Mouse (Mus musculus) forebrain, embryonic 11.5 days (tissue): Measurements from ENCODE around the gene Usp24. TPM values are rescaled to one million over a fixed set of nuclear protein-coding genes. Genes with fewer than 3 reads are reported as not detected.

Source experiments
- ATAC-seq: fragments of 200-750 bp; cut with Nextera tagmentation; replicated peaks from 2 replicates; pipeline ENCODE4 v1.8.0; 2017; ENCODE audit warnings: moderate TSS enrichment; ENCODE audit not compliant: low FRiP score
- DNase-seq: peaks from one replicate; pipeline ENCODE4 v3.0.0-alpha.2; 2017; ENCODE audit warnings: low spot score
- H3K27ac ChIP-seq: fragments of 300-500 bp; sonication (generic); 2 replicates; pipeline ENCODE4 v1.5.1; 2014; ENCODE audit warnings: low read depth, low read length
- H3K27me3 ChIP-seq: fragments of 300-500 bp; sonication (generic); 2 replicates; pipeline ENCODE4 v1.6.1; 2014; ENCODE audit warnings: mild to moderate bottlenecking, low read length, mixed read lengths; ENCODE audit not compliant: control insufficient read depth, insufficient read depth
- H3K36me3 ChIP-seq: fragments of 300-500 bp; sonication (generic); 2 replicates; pipeline ENCODE4 v1.6.1; 2014; ENCODE audit warnings: mild to moderate bottlenecking, low read length, moderate library complexity, mixed read lengths; ENCODE audit not compliant: control insufficient read depth, insufficient read depth
- H3K4me1 ChIP-seq: fragments of 300-500 bp; sonication (generic); replicated peaks from 2 replicates; pipeline ENCODE4 v1.6.1; 2014; ENCODE audit warnings: low read length, mixed read lengths; ENCODE audit not compliant: control insufficient read depth, insufficient read depth
- H3K4me2 ChIP-seq: fragments of 300-500 bp; sonication (generic); 2 replicates; pipeline ENCODE4 v1.6.1; 2014; ENCODE audit warnings: low read depth, mild to moderate bottlenecking, low read length, moderate library complexity, mixed read lengths; ENCODE audit not compliant: severe bottlenecking
- H3K4me3 ChIP-seq: fragments of 300-500 bp; sonication (generic); 2 replicates; pipeline ENCODE4 v1.5.1; 2014; ENCODE audit warnings: low read depth, low read length
- H3K9ac ChIP-seq: fragments of 300-500 bp; sonication (generic); 2 replicates; pipeline ENCODE4 v1.6.1; 2014; ENCODE audit warnings: low read length
- H3K9me3 ChIP-seq: fragments of 300-500 bp; sonication (generic); 2 replicates; pipeline ENCODE4 v1.6.1; 2016; ENCODE audit warnings: low read length, mixed read lengths; ENCODE audit not compliant: control insufficient read depth
- WGBS: fragments of 180-500 bp; shearing (Covaris S2); extraction: QIAGEN DNeasy Blood & Tissue Kit; methylation state at CpG from one replicate; pipeline ENCODE4 v1.1.7; 2014; 5-methylcytosine and 5-hydroxymethylcytosine counted together
- polyA plus RNA-seq: library from polyadenylated mRNA; unstranded; fragments of >200 nt; fragmentation: Nextera tagmentation; extraction: Ambion mirVana; gene quantifications from 2 replicates; pipeline ENCODE4 v1.2.1, GENCODE M21; 2014

Gene Usp24
- polyA plus RNA-seq, 1 experiment from 2014 or later: 12.8 TPM

GRCm38 (mm10) chr4:106375857-106376256 lies 59.8 kb downstream of the Usp24 start:
- peaks cover 3% of the 10 kb centered on the region; the same call in 1 of the 2 replicates for H3K36me3 ChIP-seq
- no peak overlapping the region for H3K4me2 ChIP-seq
- H3K9ac ChIP-seq: no peak overlapping the region
- H3K4me3 ChIP-seq: no peak overlapping the region
- H3K27ac ChIP-seq: no peak overlapping the region
- WGBS: 43% methylated on average over 1 of the region's 1 CpGs
- DNase-seq (peak; percentile 88), ATAC-seq (no peak)
- no peaks in the 10 kb centered on the region for H3K9me3 ChIP-seq
- no peaks in the 10 kb centered on the region for H3K4me1 ChIP-seq
- no peaks in the 10 kb centered on the region for H3K27me3 ChIP-seq

GRCm38 (mm10) chr4:106378839-106379572 lies 63.0 kb downstream of the Usp24 start:
- H3K27me3 ChIP-seq: no peaks in the 10 kb centered on the region
- peaks cover 5% of the 10 kb centered on the region; the same call in 1 of the 2 replicates for H3K36me3 ChIP-seq
- H3K4me1 ChIP-seq: no peaks in the 10 kb centered on the region
- no peaks in the 10 kb centered on the region for H3K9me3 ChIP-seq
- no peak overlapping the region for H3K4me2 ChIP-seq
- H3K9ac ChIP-seq: no peak overlapping the region
- no peak overlapping the region for H3K27ac ChIP-seq
- no peak for DNase-seq
- no peak overlapping the region for H3K4me3 ChIP-seq
- WGBS: 83% methylated on average over 14 of the region's 14 CpGs
- no peak for ATAC-seq

GRCm38 (mm10) chr4:106381131-106381530 lies 65.1 kb downstream of the Usp24 start:
- Histone ChIP-seq H3K36me3 (peaks cover 10% of the 10 kb centered on the region; the same call in 1 of the 2 replicates), H3K27me3 (no peaks in the 10 kb centered on the region), H3K9me3 (no peaks in the 10 kb centered on the region), H3K4me3 (no peak overlapping the region), H3K27ac (no peak overlapping the region), H3K9ac (no peak overlapping the region), H3K4me2 (no peak overlapping the region), H3K4me1 (no peaks in the 10 kb centered on the region)
- 86% methylated on average over 5 of the region's 5 CpGs for WGBS
- no peak for DNase-seq
- ATAC-seq: no peak

DNA sequence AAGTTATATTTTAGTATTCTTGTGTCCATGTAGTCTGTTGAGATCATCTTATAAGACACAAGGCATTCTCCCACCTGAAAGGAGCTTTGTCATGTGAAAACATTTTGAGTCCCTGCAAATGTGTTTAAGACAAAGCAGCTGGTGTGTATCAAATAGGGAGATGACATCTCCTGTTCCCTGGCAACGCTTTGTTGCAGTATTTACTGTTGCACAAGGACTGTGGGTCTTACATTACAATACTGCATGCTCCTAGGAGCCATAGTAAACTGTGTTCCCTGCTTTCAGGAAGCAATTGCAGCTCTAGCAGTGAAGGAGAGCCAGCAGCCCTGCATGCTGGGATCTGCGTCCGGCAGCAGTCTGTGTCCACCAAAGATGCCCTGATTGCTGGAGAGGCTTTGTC lies 73.9 kb downstream of the Usp24 start:
- Histone ChIP-seq H3K27ac (no peak overlapping the region), H3K27me3 (no peaks in the 10 kb centered on the region), H3K4me2 (no peak overlapping the region), H3K4me1 (no peaks in the 10 kb centered on the region), H3K36me3 (peaks cover 17% of the 10 kb centered on the region), H3K9me3 (no peaks in the 10 kb centered on the region), H3K9ac (no peak overlapping the region), H3K4me3 (no peak overlapping the region)
- ATAC-seq (no peak), DNase-seq (no peak)
- 91% methylated on average over 3 of the region's 3 CpGs for WGBS

- 93% methylated on average over 14 of the region's 14 CpGs for WGBS
- ATAC-seq: no peak
- no peak overlapping the region for H3K27ac ChIP-seq
- no peak overlapping the region for H3K4me3 ChIP-seq
- no peaks in the 10 kb centered on the region for H3K4me1 ChIP-seq
- peaks cover 11% of the 10 kb centered on the region for H3K36me3 ChIP-seq
- H3K9me3 ChIP-seq: no peaks in the 10 kb centered on the region
- H3K27me3 ChIP-seq: no peaks in the 10 kb centered on the region
- H3K4me2 ChIP-seq: no peak overlapping the region
- H3K9ac ChIP-seq: no peak overlapping the region
- DNase-seq: no peak
These were observed 93.6 kb downstream of the Usp24 start for GRCm38 (mm10) chr4:106409621-106410020.

GRCm38 (mm10) chr4:106419256-106419655 lies 103.2 kb downstream of the Usp24 start:
- no peak for DNase-seq
- Histone ChIP-seq H3K27me3 (no peaks in the 10 kb centered on the region), H3K9ac (no peak overlapping the region), H3K27ac (no peak overlapping the region), H3K36me3 (peaks cover 3% of the 10 kb centered on the region; the same call in 1 of the 2 replicates), H3K4me2 (no peak overlapping the region), H3K4me3 (no peak overlapping the region), H3K4me1 (no peaks in the 10 kb centered on the region), H3K9me3 (no peaks in the 10 kb centered on the region)
- WGBS: 88% methylated on average over 3 of the region's 3 CpGs
- no peak for ATAC-seq

DNA sequence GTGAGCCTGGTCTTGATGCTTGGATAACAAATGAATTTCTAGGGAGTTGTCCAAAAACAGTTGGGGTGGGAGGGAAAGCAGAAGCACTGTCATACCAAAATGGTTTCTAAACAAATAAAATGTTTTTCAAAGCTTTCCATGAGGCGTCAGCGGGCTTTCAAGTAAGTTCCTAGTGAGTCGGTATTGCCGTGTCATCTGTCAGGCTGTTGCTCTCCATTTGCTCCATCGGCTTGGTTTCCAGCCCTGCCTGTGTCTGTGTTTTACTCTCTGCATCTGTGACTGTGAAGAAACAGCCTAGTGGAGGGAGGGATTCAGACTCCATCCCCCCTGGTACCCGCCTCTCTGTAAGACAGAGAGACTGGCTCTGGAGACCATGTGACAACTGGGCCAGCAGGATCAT lies 103.8 kb downstream of the Usp24 start:
- no peaks in the 10 kb centered on the region for H3K9me3 ChIP-seq
- H3K4me3 ChIP-seq: no peak overlapping the region
- DNase-seq (no peak), ATAC-seq (no peak)
- no peak overlapping the region for H3K4me2 ChIP-seq
- H3K9ac ChIP-seq: no peak overlapping the region
- peaks cover 3% of the 10 kb centered on the region; the same call in 1 of the 2 replicates for H3K36me3 ChIP-seq
- H3K27me3 ChIP-seq: no peaks in the 10 kb centered on the region
- H3K27ac ChIP-seq: no peak overlapping the region
- H3K4me1 ChIP-seq: no peaks in the 10 kb centered on the region
- 95% methylated on average over 6 of the region's 6 CpGs for WGBS

DNA sequence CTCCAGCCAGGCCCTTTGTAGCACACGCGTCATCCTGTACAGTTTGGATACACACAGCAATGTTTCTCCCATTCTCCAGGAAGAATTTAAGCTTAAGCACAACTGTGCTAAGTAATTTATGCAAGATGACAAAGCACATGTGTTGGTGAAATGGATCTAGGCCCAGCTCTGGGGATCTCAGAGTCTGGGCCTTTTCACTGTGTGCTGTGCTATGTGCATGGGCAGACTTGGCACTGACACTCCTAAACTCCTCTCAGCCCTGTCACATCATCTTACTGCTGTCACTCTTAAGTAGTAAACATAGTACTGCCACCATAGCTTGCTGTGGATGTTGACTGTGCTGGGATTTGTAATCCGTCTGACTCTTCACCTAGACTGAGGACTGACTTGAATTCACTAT lies 106.6 kb downstream of the Usp24 start:
- H3K27ac ChIP-seq: no peak overlapping the region
- no peak for DNase-seq
- H3K9me3 ChIP-seq: no peaks in the 10 kb centered on the region
- H3K36me3 ChIP-seq: peaks cover 3% of the 10 kb centered on the region; the same call in 1 of the 2 replicates
- 96% methylated on average over 3 of the region's 3 CpGs for WGBS
- no peaks in the 10 kb centered on the region for H3K4me1 ChIP-seq
- no peaks in the 10 kb centered on the region for H3K27me3 ChIP-seq
- no peak for ATAC-seq
- H3K4me2 ChIP-seq: no peak overlapping the region
- no peak overlapping the region for H3K9ac ChIP-seq
- no peak overlapping the region for H3K4me3 ChIP-seq

GRCm38 (mm10) chr4:106424560-106424959 lies 108.5 kb downstream of the Usp24 start:
- Histone ChIP-seq H3K36me3 (peaks cover 6% of the 10 kb centered on the region; the same call in 1 of the 2 replicates), H3K27ac (no peak overlapping the region), H3K9ac (no peak overlapping the region), H3K9me3 (no peaks in the 10 kb centered on the region), H3K27me3 (no peaks in the 10 kb centered on the region), H3K4me3 (no peak overlapping the region), H3K4me1 (no peaks in the 10 kb centered on the region), H3K4me2 (no peak overlapping the region)
- ATAC-seq: no peak
- no peak for DNase-seq
- WGBS: 92% methylated on average over 1 of the region's 1 CpGs
